ENCODE assay signal across 9 mouse cellular contexts in genomic region chr2:92140383-92140782, GRCm38 (mm10). TPM values are rescaled to one million over a fixed set of nuclear protein-coding genes. Genes with fewer than 3 reads are reported as not detected.
DNase-seq lines count a peak whose midpoint lies in the region; ATAC-seq and TF ChIP-seq lines count a peak whose summit lies in the region.
"Had no signal": no experiment of that assay in that cellular context is flagged by ENCODE, and none has a peak within 500 bp of the region (broad histone marks: within the 10 kb centered on the region; RNA-seq: fewer than 3 reads in every experiment).

No protein-coding gene starts in this region.

- peak overlapping the region; percentile 31; the same call in 1 of the 2 replicates for H3K4me3 ChIP-seq in heart, postnatal 0 days (ENCODE audit: low read depth, low read length)
- H3K4me3 ChIP-seq in myocyte = no peak overlapping the region

- no peaks in the 10 kb centered on the region for H3K27me3 ChIP-seq in heart, postnatal 0 days (ENCODE audit: control insufficient read depth, insufficient read depth, low read length)
- H3K27me3 ChIP-seq in myocyte (ENCODE audit: control insufficient read depth, insufficient read depth, insufficient read length) = no peaks in the 10 kb centered on the region

- H3K36me3 ChIP-seq in heart, postnatal 0 days (replicated peaks; ENCODE audit: control insufficient read depth, insufficient read depth, low read length) = no peaks in the 10 kb centered on the region
- H3K36me3 ChIP-seq in myocyte (ENCODE audit: control insufficient read depth, insufficient read depth) = no peaks in the 10 kb centered on the region

- no peak overlapping the region for H3ac ChIP-seq in myocyte (ENCODE audit: control insufficient read depth, insufficient read length)

- no peak overlapping the region for H3K9ac ChIP-seq in heart, postnatal 0 days (replicated peaks; ENCODE audit: low read depth, low read length)

- no peak overlapping the region for H3K27ac ChIP-seq in heart, postnatal 0 days (ENCODE audit: low read depth)

- H3K9me3 ChIP-seq in heart, postnatal 0 days (replicated peaks; ENCODE audit: control insufficient read depth, low read length) = no peaks in the 10 kb centered on the region

- no peaks in the 10 kb centered on the region for H3K79me2 ChIP-seq in myocyte (ENCODE audit: control insufficient read depth, insufficient read depth)

- no peak for ATAC-seq in heart, postnatal 0 days (ENCODE audit: insufficient read depth, low read depth)
- no peak for ATAC-seq in megakaryocyte-erythroid progenitor cell, adult 5-6 weeks (replicated peaks; ENCODE audit: low FRiP score, low TSS enrichment, poor library complexity, severe bottlenecking)

- TF ChIP-seq POLR2A in myocyte (IDR thresholded peaks at IDR 0.05; ENCODE audit: insufficient read length, low read depth) = no peak

- H3K4me2 ChIP-seq in heart, postnatal 0 days (ENCODE audit: low read depth, low read length) = peak overlapping the region; percentile 57
- peak overlapping the region; percentile 42 for H3K4me2 ChIP-seq in myocyte (ENCODE audit: low read depth)

- peaks cover 8% of the 10 kb centered on the region; the same call in 1 of the 2 replicates for H3K4me1 ChIP-seq in heart, postnatal 0 days (ENCODE audit: control insufficient read depth, insufficient read depth)

- WGBS in heart, postnatal 0 days = 18% methylated on average over 7 of the region's 7 CpGs

- no peak for TF ChIP-seq CTCF in heart, postnatal 0 days (IDR thresholded peaks at IDR 0.05; ENCODE audit: low read depth)

- TF ChIP-seq EP300 in heart, postnatal 0 days (IDR thresholded peaks at IDR 0.05; ENCODE audit: low read depth) = no peak

- no peak for DNase-seq in heart, postnatal 0 days (ENCODE audit: low spot score)
- no peak for DNase-seq in heart, postnatal 4 days
- peak; percentile 14 for DNase-seq in embryo, embryonic 10 days (ENCODE audit: low spot score)
- DNase-seq in forelimb bud, embryonic 11.5 days (ENCODE audit: low read depth, low spot score) = peak; percentile 29
- DNase-seq in right cerebral cortex, postnatal 36 days (ENCODE audit: low spot score in 2 of 2) = no peak
- DNase-seq in cerebellum, adult 9-10 months = no peak
- DNase-seq: adrenal gland, adult 8-10 months had no signal

TF ChIP-seq in myocyte, 11 proteins besides CTCF, POLR2A, EP300 and RAD21:
- TF ChIP-seq USF1 (IDR thresholded peaks at IDR 0.05; ENCODE audit: low read depth) = no peak
- TF ChIP-seq TCF3 (IDR thresholded peaks at IDR 0.05; ENCODE audit: insufficient read length, low read depth) = no peak
- TF ChIP-seq REST (IDR thresholded peaks at IDR 0.05; ENCODE audit: insufficient read depth, insufficient read length) = no peak
- no peak for TF ChIP-seq CEBPB (IDR thresholded peaks at IDR 0.05; ENCODE audit: insufficient read depth, poor library complexity, severe bottlenecking)
- TF ChIP-seq SRF (IDR thresholded peaks at IDR 0.05; ENCODE audit: control insufficient read depth, insufficient read length, low read depth) = no peak
- no peak for TF ChIP-seq MYOD1 (IDR thresholded peaks at IDR 0.05; ENCODE audit: control insufficient read depth in 1 of 3, insufficient read length in 2 of 3, low read depth in 2 of 3)
- TF ChIP-seq TCF12 (IDR thresholded peaks at IDR 0.05; ENCODE audit: insufficient read depth, poor library complexity, severe bottlenecking) = no peak
- TF ChIP-seq POLR2AphosphoS2 (IDR thresholded peaks at IDR 0.05; ENCODE audit: insufficient read length, low read depth) = no peak
- no peak for TF ChIP-seq MYOG (IDR thresholded peaks at IDR 0.05; ENCODE audit: control insufficient read depth in 1 of 3, insufficient read depth in 1 of 3, insufficient read length in 2 of 3, low read depth in 2 of 3)
- no peak for TF ChIP-seq E2F4 (IDR thresholded peaks at IDR 0.05; ENCODE audit: insufficient read depth)
- TF ChIP-seq MAX (IDR thresholded peaks at IDR 0.05; ENCODE audit: low read depth) = no peak
TF ChIP-seq in myocyte: peak in this region for 0.

RNA-seq across cellular contexts. Expression of gene Phf21a, which starts 47.5 kb away (rescaled TPM):
- total RNA-seq in heart, postnatal 0 days (2014; rRNA removed; ENCODE audit: low replicate concordance) = 41.0 and 60.2 TPM in 2 replicates
- 8.8 and 9.9 TPM in 2 replicates for polyA plus RNA-seq in heart, postnatal 0 days (2015; fragmentation: Nextera tagmentation; extraction: Ambion mirVana)
- total RNA-seq in heart, postnatal 4 days (2021) = 10 to 100 TPM; 38.1 to 41.5 TPM
- polyA plus RNA-seq in myocyte (2012; fragmentation: generic; extraction: Trizol) = 14.7 TPM
- total RNA-seq in megakaryocyte-erythroid progenitor cell, adult 5-6 weeks (2014; fragmentation: Nextera tagmentation) = 26.9 and 29.8 TPM in 2 replicates
- total RNA-seq in megakaryocyte-erythroid progenitor cell, adult 5-6 weeks (2017) = 6.2 and 18.5 TPM in 2 replicates

Comparison
In these comparisons a context has a peak if more than half of its experiments do, and no peak if none do; other contexts are left out.
1. DNase-seq: peak in embryo, embryonic 10 days (single experiment) and forelimb bud, embryonic 11.5 days (single experiment); none in heart, postnatal 0 days (single experiment), heart, postnatal 4 days (single experiment), right cerebral cortex, postnatal 36 days (0 of 2) and cerebellum, adult 9-10 months (single experiment).